Mouse (Mus musculus) 3T3-L1 (cell line): ENCODE measurements around the gene Cd180.

Experiments
- DNase-seq: peaks from one replicate; pipeline ENCODE4 v3.0.0-alpha.2; 2015; ENCODE audit warnings: low read depth, low spot score

Cd180 gene

GRCm38 (mm10) chr13:102778859-102779258 is 85.5 kb downstream of the Cd180 start:
- no peak for DNase-seq

GRCm38 (mm10) chr13:102779275-102779674 is 85.9 kb downstream of the Cd180 start:
- no peak for DNase-seq

- DNase-seq, result no peak
Measured at GRCm38 (mm10) chr13:102783531-102784310, 90.4 kb downstream of the Cd180 start.

- peak; percentile 85 for DNase-seq
Measured at GRCm38 (mm10) chr13:102786666-102787230, 93.4 kb downstream of the Cd180 start.
